Comparison of ENCODE assay signal across 17 mouse cellular contexts in the genomic region with DNA sequence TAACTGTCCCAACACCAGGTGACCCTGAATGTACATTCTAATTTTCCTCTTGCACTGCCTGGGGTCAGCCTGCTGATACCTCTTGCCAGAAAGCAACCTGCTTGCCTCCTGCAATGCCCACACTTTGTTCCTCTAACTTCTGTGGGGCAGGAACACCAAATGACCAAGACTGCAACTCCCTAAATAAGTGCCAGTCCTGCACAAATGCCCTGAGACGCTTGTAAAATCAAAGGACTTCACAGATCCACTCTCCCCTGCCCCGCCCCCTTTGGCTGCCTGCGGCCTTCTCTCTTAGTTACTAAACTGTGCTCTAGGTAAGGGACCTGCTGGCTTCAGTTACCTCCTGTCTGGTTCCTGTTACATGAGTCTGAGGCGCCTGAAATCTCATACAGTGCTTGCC. TPM values are rescaled to one million over a fixed set of nuclear protein-coding genes. Genes with fewer than 3 reads are reported as not detected.
DNase-seq lines count a peak whose midpoint lies in the region; ATAC-seq and TF ChIP-seq lines count a peak whose summit lies in the region.
"Had no signal": no experiment of that assay in that cellular context is flagged by ENCODE, and none has a peak within 500 bp of the region (broad histone marks: within the 10 kb centered on the region; RNA-seq: fewer than 3 reads in every experiment).

No protein-coding gene starts in this region.

- H3K27me3 ChIP-seq in liver, postnatal 0 days (ENCODE audit: insufficient read depth, low read length), result no peaks in the 10 kb centered on the region
- H3K27me3 ChIP-seq in liver, embryonic 12.5 days (replicated peaks), result no peaks in the 10 kb centered on the region
- no peaks in the 10 kb centered on the region for H3K27me3 ChIP-seq in limb, embryonic 10.5 days (ENCODE audit: low read depth, poor library complexity, severe bottlenecking)

- DNase-seq in adrenal gland, postnatal 10 days, result peak; percentile 77
- no peak for DNase-seq in adrenal gland, adult 8-10 months
- DNase-seq in liver, postnatal 0 days, result peak; percentile 50
- DNase-seq in kidney, adult 11 months, result peak; percentile 62
- DNase-seq in limb, embryonic 10.5 days (ENCODE audit: low spot score), result peak; percentile 50
- no peak for DNase-seq in neural tube, embryonic 10.5 days (ENCODE audit: extremely low spot score, low spot score)
- DNase-seq in Muller cell, postnatal 12 days (ENCODE audit: inconsistent ontology term), result no peak
- DNase-seq: cerebellum, adult 11 months; forebrain, postnatal 0 days; retina, postnatal 1 day had no signal

- H3K9ac ChIP-seq in liver, postnatal 0 days (replicated peaks), result peak overlapping the region; percentile 39; the same call in 1 of the 2 replicates
- no peak overlapping the region for H3K9ac ChIP-seq in liver, embryonic 12.5 days
- H3K9ac ChIP-seq: forebrain, postnatal 0 days; hindbrain, embryonic 14.5 days; liver, embryonic 14.5 days had no signal

- H3K4me1 ChIP-seq in liver, postnatal 0 days (ENCODE audit: insufficient read depth), result peaks cover 87% of the 10 kb centered on the region
- H3K4me1 ChIP-seq in liver, embryonic 12.5 days, result peaks cover 98% of the 10 kb centered on the region
- peaks cover 92% of the 10 kb centered on the region for H3K4me1 ChIP-seq in limb, embryonic 10.5 days

- H3K36me3 ChIP-seq in liver, postnatal 0 days (replicated peaks; ENCODE audit: insufficient read depth, low read length), result 0 out of 2 replicates have a peak, but pooled peaks cover 1% of the 10 kb centered on the region
- peaks cover 10% of the 10 kb centered on the region for H3K36me3 ChIP-seq in liver, embryonic 12.5 days
- H3K36me3 ChIP-seq in limb, embryonic 10.5 days, result no peaks in the 10 kb centered on the region
- H3K36me3 ChIP-seq: midbrain, embryonic 10.5 days had no signal

- H3K4me2 ChIP-seq in liver, postnatal 0 days (ENCODE audit: low read depth, low read length), result peak overlapping the region; percentile 34; the same call in 1 of the 2 replicates
- no peak overlapping the region for H3K4me2 ChIP-seq in liver, embryonic 12.5 days
- H3K4me2 ChIP-seq: heart, embryonic 11.5 days; hindbrain, embryonic 14.5 days had no signal

- no peak overlapping the region for H3K4me3 ChIP-seq in liver, postnatal 0 days (ENCODE audit: low read depth, low read length)
- H3K4me3 ChIP-seq in liver, embryonic 12.5 days, result no peak overlapping the region
- H3K4me3 ChIP-seq in limb, embryonic 10.5 days, result no peak overlapping the region
- H3K4me3 ChIP-seq: midbrain, embryonic 10.5 days had no signal

- no peak for TF ChIP-seq EP300 in liver, postnatal 0 days (IDR thresholded peaks at IDR 0.05; ENCODE audit: low read depth)

- H3K9me3 ChIP-seq in liver, postnatal 0 days (ENCODE audit: low read length), result no peaks in the 10 kb centered on the region
- no peaks in the 10 kb centered on the region for H3K9me3 ChIP-seq in liver, embryonic 12.5 days (replicated peaks)
- H3K9me3 ChIP-seq in limb, embryonic 10.5 days (replicated peaks), result no peaks in the 10 kb centered on the region
- H3K9me3 ChIP-seq: G1E; midbrain, embryonic 10.5 days had no signal

- WGBS in liver, postnatal 0 days (ENCODE audit: insufficient replicate concordance), result 60% methylated on average over 4 of the region's 4 CpGs
- WGBS in liver, embryonic 12.5 days (ENCODE audit: insufficient replicate concordance), result 63% methylated on average over 4 of the region's 4 CpGs
- WGBS in limb, embryonic 10.5 days, result 31% methylated on average over 4 of the region's 4 CpGs

- no peak for TF ChIP-seq CTCF in liver, postnatal 0 days (IDR thresholded peaks at IDR 0.05; ENCODE audit: low read depth)

- no peak for ATAC-seq in liver, postnatal 0 days
- ATAC-seq in liver, embryonic 12.5 days, result no peak
- ATAC-seq: activated CD4-positive, CD25-positive, alpha-beta regulatory T cell, adult 4 months; forebrain, postnatal 0 days had no signal

- peak overlapping the region; percentile 26 for H3K27ac ChIP-seq in liver, postnatal 0 days (ENCODE audit: low read depth)
- H3K27ac ChIP-seq in liver, embryonic 12.5 days, result no peak overlapping the region
- no peak overlapping the region for H3K27ac ChIP-seq in limb, embryonic 10.5 days
- H3K27ac ChIP-seq: hindbrain, embryonic 14.5 days; liver, embryonic 14.5 days; midbrain, embryonic 10.5 days had no signal

RNA-seq across cellular contexts. Expression of a gene that starts 7.9 kb away (rescaled TPM):
- 10 to 100 TPM; 51.1 to 81.1 TPM for total RNA-seq in adrenal gland, postnatal 10 days (2021)
- total RNA-seq in adrenal gland, adult 8-10 months (2022), result 100 to 1,000 TPM in 1 of 4 experiments, 10 to 100 TPM in 3; 41.6 to 114 (median 77.4) TPM
- polyA plus RNA-seq in liver, postnatal 0 days (2015; fragmentation: Nextera tagmentation; extraction: Ambion mirVana), result 10.8 and 11.5 TPM in 2 replicates
- 16.8 and 17.0 TPM in 2 replicates for polyA plus RNA-seq in liver, embryonic 12.5 days (2016; fragmentation: Nextera tagmentation; extraction: Ambion mirVana)
- 14.9 and 15.6 TPM in 2 replicates for polyA plus RNA-seq in limb, embryonic 10.5 days (2016; fragmentation: Nextera tagmentation; extraction: Ambion mirVana)

Comparison
In these comparisons a context has a peak if more than half of its experiments do, and no peak if none do; other contexts are left out.
1. DNase-seq: peak in adrenal gland, postnatal 10 days (single experiment), liver, postnatal 0 days (single experiment), kidney, adult 11 months (single experiment) and limb, embryonic 10.5 days (single experiment); none in adrenal gland, adult 8-10 months (single experiment), neural tube, embryonic 10.5 days (single experiment) and Muller cell, postnatal 12 days (single experiment).